Mouse (Mus musculus): ENCODE data around the gene Plpp3. TPM values are rescaled to one million over a fixed set of nuclear protein-coding genes. Genes with fewer than 3 reads are reported as not detected.

Gene Plpp3
- total and polyA plus RNA-seq, 3 experiments: not detected

Other genes with a start within 250 kb of the Plpp3 start
- 0.07 and 0.08 TPM in 2 replicates for gene Fyb2, start 243.9 kb upstream of the Plpp3 start, total RNA-seq (2012; rRNA removed)
- under 1 TPM in 1 of 2 experiments, not detected in 1; 0.10 TPM for gene Fyb2, start 243.9 kb upstream of the Plpp3 start, polyA plus RNA-seq (2012; ENCODE audit: insufficient read depth in 1 of 2, insufficient read length in 2 of 2, low read depth in 1 of 2, low replicate concordance in 2 of 2, missing spikeins in 1 of 2)
- gene Prkaa2, start 47.5 kb upstream of the Plpp3 start, total RNA-seq (2012; rRNA removed): not detected in 2 replicates
- gene Prkaa2, start 47.5 kb upstream of the Plpp3 start, polyA plus RNA-seq (2012; ENCODE audit: insufficient read depth in 1 of 2, insufficient read length in 2 of 2, low read depth in 1 of 2, low replicate concordance in 2 of 2, missing spikeins in 1 of 2): not detected